Comparison of ENCODE assay signal across 8 mouse cellular contexts in genomic region chr4:118409142-118409900, GRCm38 (mm10). TPM values are rescaled to one million over a fixed set of nuclear protein-coding genes. Genes with fewer than 3 reads are reported as not detected.
DNase-seq lines count a peak whose midpoint lies in the region; ATAC-seq lines count a peak whose summit lies in the region.

TSS of gene Szt2 (minus strand) at chr4:118409273.
TSS of gene Med8 (plus strand) at chr4:118409337.

- H3K36me3 ChIP-seq in hindbrain, embryonic 15.5 days, result peaks cover 34% of the 10 kb centered on the region

- H3K27me3 ChIP-seq in hindbrain, embryonic 15.5 days, result no peaks in the 10 kb centered on the region

- H3K4me2 ChIP-seq in hindbrain, embryonic 15.5 days, result peak within 1 kb of the TSS; percentile 85

- peak; percentile 94 for ATAC-seq in hindbrain, embryonic 15.5 days (ENCODE audit: low FRiP score, low read depth)

- peaks cover 18% of the 10 kb centered on the region for H3K4me1 ChIP-seq in hindbrain, embryonic 15.5 days (replicated peaks)

- peak within 1 kb of the TSS; percentile 94 for H3K4me3 ChIP-seq in hindbrain, embryonic 15.5 days

- peak; percentile 96 for DNase-seq in R1 (ENCODE audit: low read depth, low spot score)
- DNase-seq in cerebellum, postnatal 25 days, result peak; percentile 89 to 91
- DNase-seq in frontal cortex, postnatal 36 days (ENCODE audit: low spot score in 2 of 2), result peak; percentile 89 to 93
- DNase-seq in left cerebral cortex, adult 11 months (ENCODE audit: low spot score), result peak; percentile 84
- DNase-seq in lung, postnatal 4 days, result peak; percentile 94
- DNase-seq in retina, postnatal 7 days (ENCODE audit: low read depth, low spot score), result peak; percentile 84
- peak; percentile 83 for DNase-seq in urinary bladder, adult 2 months (ENCODE audit: low spot score)

- H3K27ac ChIP-seq in hindbrain, embryonic 15.5 days (replicated peaks), result peak within 1 kb of the TSS; percentile 66

- no peaks in the 10 kb centered on the region for H3K9me3 ChIP-seq in hindbrain, embryonic 15.5 days

- peak within 1 kb of the TSS; percentile 83 for H3K9ac ChIP-seq in hindbrain, embryonic 15.5 days

- 1% methylated on average over 52 of the region's 53 CpGs for WGBS in hindbrain, embryonic 15.5 days

RNA-seq across cellular contexts. Expression of gene Szt2, which starts in this region (rescaled TPM):
- 8.7 and 9.0 TPM in 2 replicates for polyA plus RNA-seq in hindbrain, embryonic 15.5 days (2015; fragmentation: Nextera tagmentation; extraction: Ambion mirVana)
- polyA plus RNA-seq in urinary bladder, adult 2 months (2012; rRNA removed), result 13.4 and 20.7 TPM in 2 replicates

RNA-seq across cellular contexts. Expression of gene Med8, which starts in this region (rescaled TPM):
- polyA plus RNA-seq in hindbrain, embryonic 15.5 days (2015; fragmentation: Nextera tagmentation; extraction: Ambion mirVana), result 95.1 and 105 TPM in 2 replicates
- polyA plus RNA-seq in urinary bladder, adult 2 months (2012; rRNA removed), result 61.8 and 80.6 TPM in 2 replicates

Comparison
In these comparisons a context has a peak if more than half of its experiments do, and no peak if none do; other contexts are left out.
1. Peak in every context shown above with its lines: DNase-seq, ATAC-seq, H3K4me3 ChIP-seq and H3K27ac ChIP-seq.